Mouse (Mus musculus) intestine, embryonic 16.5 days (tissue): ENCODE measurements around the gene Rgs3. TPM values are rescaled to one million over a fixed set of nuclear protein-coding genes. Genes with fewer than 3 reads are reported as not detected.

Source experiments
- ATAC-seq: fragments of 200-750 bp; cut with Nextera tagmentation; 2 replicates; pipeline ENCODE4 v1.8.0; 2017; ENCODE audit warnings: moderate TSS enrichment, moderate library complexity
- H3K27ac ChIP-seq: fragments of 300-500 bp; sonication (generic); 2 replicates; pipeline ENCODE4 v1.5.1; 2014; ENCODE audit warnings: mild to moderate bottlenecking, low read length
- H3K27me3 ChIP-seq: fragments of 300-500 bp; sonication (generic); replicated peaks from 2 replicates; pipeline ENCODE4 v1.6.1; 2014; ENCODE audit warnings: low read length, control low read depth, mixed read lengths; ENCODE audit not compliant: control insufficient read depth, insufficient read depth
- H3K36me3 ChIP-seq: fragments of 300-500 bp; sonication (generic); 2 replicates; pipeline ENCODE4 v1.6.1; 2014; ENCODE audit warnings: low read length, control low read depth; ENCODE audit not compliant: control insufficient read depth, insufficient read depth
- H3K4me1 ChIP-seq: fragments of 300-500 bp; sonication (generic); 2 replicates; pipeline ENCODE4 v1.6.1; 2014; ENCODE audit warnings: low read length, control low read depth, mixed read lengths; ENCODE audit not compliant: control insufficient read depth, insufficient read depth
- H3K4me2 ChIP-seq: fragments of 300-500 bp; sonication (generic); 2 replicates; pipeline ENCODE4 v1.6.1; 2014; ENCODE audit warnings: low read depth, low read length, control low read depth
- H3K4me3 ChIP-seq: fragments of 300-500 bp; sonication (generic); 2 replicates; pipeline ENCODE4 v1.5.1; 2014; ENCODE audit warnings: mild to moderate bottlenecking, low read length
- H3K9ac ChIP-seq: fragments of 300-500 bp; sonication (generic); 2 replicates; pipeline ENCODE4 v1.6.1; 2014; ENCODE audit warnings: low read depth, low read length
- H3K9me3 ChIP-seq: fragments of 300-500 bp; sonication (generic); 2 replicates; pipeline ENCODE4 v1.6.1; 2016; ENCODE audit warnings: low read length, control low read depth; ENCODE audit not compliant: control insufficient read depth
- WGBS: fragments of 180-500 bp; shearing (Covaris S2); extraction: QIAGEN DNeasy Blood & Tissue Kit; methylation state at CpG from one replicate; pipeline ENCODE4 v1.1.7; 2014; 5-methylcytosine and 5-hydroxymethylcytosine counted together
- polyA plus RNA-seq: library from polyadenylated mRNA; unstranded; fragments of >200 nt; fragmentation: Nextera tagmentation; extraction: Ambion mirVana; gene quantifications from 2 replicates; pipeline ENCODE4 v1.2.1, GENCODE M21; 2015

Rgs3 gene
- polyA plus RNA-seq, 1 experiment from 2014 or later = 47.6 TPM

DNA sequence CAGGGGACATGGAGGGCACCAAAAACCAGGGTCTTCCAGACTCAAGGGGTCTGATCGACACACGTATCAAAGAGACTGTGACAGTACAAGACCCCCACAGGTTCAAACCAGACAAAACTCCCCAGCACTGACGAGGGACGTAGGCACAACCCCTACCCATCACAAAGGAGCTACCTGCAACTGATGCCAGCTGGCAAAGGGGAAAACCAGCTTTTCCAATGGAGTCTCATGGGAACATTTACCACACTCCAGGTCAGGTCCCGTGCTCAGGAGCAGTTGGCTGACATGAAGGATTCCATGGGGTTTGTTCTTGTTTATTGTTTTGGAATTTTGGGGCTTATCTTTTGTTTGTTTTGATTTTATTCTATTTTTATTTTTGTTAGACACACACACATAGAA is 181.4 kb downstream of the Rgs3 start:
- ATAC-seq = no peak
- H3K27me3 ChIP-seq = no peaks in the 10 kb centered on the region
- no peaks in the 10 kb centered on the region for H3K9me3 ChIP-seq
- no peak overlapping the region for H3K4me2 ChIP-seq
- no peak overlapping the region for H3K27ac ChIP-seq
- H3K4me1 ChIP-seq = peaks cover 43% of the 10 kb centered on the region
- no peak overlapping the region for H3K4me3 ChIP-seq
- H3K36me3 ChIP-seq = no peaks in the 10 kb centered on the region
- 87% methylated on average over 5 of the region's 5 CpGs for WGBS
- no peak overlapping the region for H3K9ac ChIP-seq

DNA sequence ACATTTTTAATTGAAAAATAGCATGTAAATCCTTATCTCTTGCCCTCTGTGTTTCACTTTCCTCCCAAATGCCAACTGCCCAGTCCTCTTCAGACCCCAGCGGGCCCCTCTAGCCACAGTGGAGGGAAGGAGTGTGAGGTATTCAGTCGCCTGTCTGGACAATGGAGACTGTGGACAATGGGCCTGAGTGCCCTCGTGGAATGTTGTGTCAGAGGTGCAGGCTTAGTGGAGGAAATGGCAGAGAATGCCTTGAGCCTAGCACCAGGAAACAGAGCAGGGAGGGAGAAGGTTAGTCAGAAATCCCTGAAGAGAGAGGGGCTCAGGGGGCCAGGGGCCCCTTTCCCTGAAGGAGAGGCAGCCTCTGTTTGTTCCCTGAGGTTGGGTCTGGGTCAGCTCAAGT is 182.0 kb downstream of the Rgs3 start:
- H3K4me2 ChIP-seq = no peak overlapping the region
- no peaks in the 10 kb centered on the region for H3K36me3 ChIP-seq
- peak overlapping the region; percentile 29; the same call in 1 of the 2 replicates for H3K27ac ChIP-seq
- no peak overlapping the region for H3K4me3 ChIP-seq
- peak overlapping the region; percentile 13; the same call in 1 of the 2 replicates for H3K9ac ChIP-seq
- WGBS = 39% methylated on average over 3 of the region's 3 CpGs
- no peaks in the 10 kb centered on the region for H3K9me3 ChIP-seq
- peaks cover 37% of the 10 kb centered on the region for H3K4me1 ChIP-seq
- no peak for ATAC-seq
- no peaks in the 10 kb centered on the region for H3K27me3 ChIP-seq

DNA sequence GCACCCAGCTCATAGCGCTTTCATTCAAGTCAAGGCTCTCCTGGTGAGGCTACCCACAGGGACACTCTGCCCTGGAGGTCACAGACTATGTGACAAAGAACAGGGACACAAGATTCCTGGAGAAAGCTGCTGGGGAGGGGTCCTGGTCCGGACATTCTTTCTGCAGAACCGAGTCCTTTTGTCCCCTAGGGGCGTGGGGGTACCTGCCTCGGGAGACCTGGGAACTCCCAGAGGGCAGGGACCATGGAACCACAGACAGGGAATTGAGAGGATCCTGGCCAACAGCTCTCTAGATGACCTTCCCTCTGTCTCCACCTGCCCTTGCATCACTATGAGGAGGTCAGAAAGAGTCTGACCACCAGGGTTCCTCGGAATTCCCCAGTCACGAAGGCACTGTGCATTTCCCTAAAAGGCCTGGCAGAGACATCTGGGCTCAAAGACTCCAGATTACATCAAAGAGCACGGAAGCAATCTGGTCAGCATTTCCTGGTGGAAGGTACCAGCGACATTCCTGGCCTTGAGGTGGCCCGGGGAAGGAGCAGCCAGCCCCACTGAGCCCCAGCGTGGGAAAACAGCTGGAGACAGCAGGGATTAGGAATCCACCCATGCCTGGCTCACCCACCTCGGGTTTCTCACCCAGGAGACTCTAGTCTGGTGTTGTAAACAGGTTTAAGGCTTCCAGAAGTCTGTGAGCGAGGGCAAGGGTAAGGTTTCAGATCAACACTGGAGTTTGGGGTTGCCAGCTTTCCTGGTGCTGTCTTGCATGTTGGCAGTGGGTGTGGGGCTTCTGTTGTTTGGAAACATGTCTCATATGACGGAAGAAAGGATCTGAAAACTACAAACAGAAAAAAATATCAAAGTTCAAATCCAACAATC is 183.5 kb downstream of the Rgs3 start:
- no peak overlapping the region for H3K27ac ChIP-seq
- 43% methylated on average over 14 of the region's 14 CpGs for WGBS
- no peaks in the 10 kb centered on the region for H3K27me3 ChIP-seq

DNA sequence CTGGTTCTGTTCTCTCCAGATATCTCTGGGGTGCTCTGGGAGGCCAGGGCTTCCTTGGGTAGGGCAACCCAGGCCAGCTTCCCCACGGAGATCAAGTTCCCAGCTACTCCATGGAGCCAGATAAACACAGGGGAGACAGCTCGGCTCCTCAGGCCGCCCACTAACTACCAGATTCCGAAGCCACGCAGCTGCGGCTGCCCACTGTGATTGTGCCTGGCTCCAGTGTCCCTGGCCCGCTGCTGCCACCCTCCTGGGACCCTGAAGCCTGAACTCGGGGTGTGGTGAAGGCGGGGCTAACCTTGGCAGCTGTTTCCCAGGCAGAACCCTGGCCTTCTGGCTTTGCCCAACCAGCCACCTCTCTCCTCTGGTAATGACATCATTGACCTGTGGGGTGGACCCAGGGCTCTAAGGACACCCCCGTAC is 184.9 kb downstream of the Rgs3 start:
- Histone ChIP-seq H3K4me3 (no peak overlapping the region), H3K9me3 (no peaks in the 10 kb centered on the region), H3K4me1 (peaks cover 25% of the 10 kb centered on the region), H3K27me3 (no peaks in the 10 kb centered on the region), H3K9ac (peak overlapping the region; percentile 33; the same call in 1 of the 2 replicates), H3K4me2 (no peak overlapping the region), H3K36me3 (no peaks in the 10 kb centered on the region), H3K27ac (peak overlapping the region; percentile 65; the same call in 1 of the 2 replicates)
- WGBS = 54% methylated on average over 10 of the region's 10 CpGs
- ATAC-seq = no peak

More for the DNA sequence above, 183.5 kb downstream of the Rgs3 start:
- H3K4me2 ChIP-seq = no peak overlapping the region
- no peaks in the 10 kb centered on the region for H3K36me3 ChIP-seq
- no peaks in the 10 kb centered on the region for H3K9me3 ChIP-seq
- H3K4me1 ChIP-seq = peaks cover 33% of the 10 kb centered on the region
- H3K9ac ChIP-seq = no peak overlapping the region
- H3K4me3 ChIP-seq = no peak overlapping the region
- no peak for ATAC-seq

DNA sequence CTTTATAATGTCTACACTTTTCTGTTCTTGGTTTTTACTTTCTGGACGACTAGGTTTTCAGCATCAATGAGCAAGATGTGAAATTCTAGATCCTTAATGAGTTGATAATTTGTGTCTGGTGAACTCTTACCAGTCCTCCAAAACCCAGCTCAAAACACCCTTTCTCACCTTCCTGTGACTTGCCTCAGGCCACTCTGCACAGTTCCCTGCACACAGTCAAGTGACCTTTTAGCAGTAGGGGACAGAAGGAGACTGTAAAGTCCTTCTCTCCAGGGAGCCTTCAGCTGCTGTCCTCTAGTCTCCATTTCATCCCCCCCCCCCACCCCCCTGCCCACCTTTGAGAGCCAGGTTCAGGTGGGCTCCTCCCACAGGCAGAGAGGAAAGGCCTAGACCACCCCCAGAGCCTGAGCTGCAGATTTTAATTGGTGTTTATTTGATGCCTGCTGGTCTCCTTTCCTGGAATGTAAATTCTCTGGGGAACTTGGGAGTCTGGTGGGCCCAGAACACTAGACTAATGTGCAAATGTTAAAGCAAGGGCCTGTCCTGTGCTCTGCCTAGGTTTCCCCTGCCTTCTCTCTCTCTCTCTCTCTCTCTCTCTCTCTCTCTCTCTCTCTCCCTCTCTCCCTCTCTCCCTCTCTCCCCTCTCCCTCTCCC is 185.5 kb downstream of the Rgs3 start:
- ATAC-seq = no peak
- Histone ChIP-seq H3K36me3 (no peaks in the 10 kb centered on the region), H3K9me3 (no peaks in the 10 kb centered on the region), H3K27ac (peak overlapping the region; percentile 65), H3K4me2 (no peak overlapping the region), H3K4me3 (no peak overlapping the region), H3K27me3 (no peaks in the 10 kb centered on the region), H3K9ac (no peak overlapping the region), H3K4me1 (peaks cover 25% of the 10 kb centered on the region)
- WGBS = 59% methylated on average over 1 of the region's 1 CpGs

Other genes with a start within 250 kb of the Rgs3 start
- gene Fkbp15, start 199.3 kb upstream of the Rgs3 start, polyA plus RNA-seq = 24.3 and 27.9 TPM in 2 replicates
- gene Slc31a1, start 199.1 kb upstream of the Rgs3 start, polyA plus RNA-seq = 127 and 149 TPM in 2 replicates
- 106 and 122 TPM in 2 replicates for gene Cdc26, start 151.2 kb upstream of the Rgs3 start, polyA plus RNA-seq
- 14.3 and 15.9 TPM in 2 replicates for gene Prpf4, start 151.1 kb upstream of the Rgs3 start, polyA plus RNA-seq
- not detected in 2 replicates for gene Rnf183, start 124.6 kb upstream of the Rgs3 start, polyA plus RNA-seq
- gene Wdr31, start 89.0 kb upstream of the Rgs3 start, polyA plus RNA-seq = 5.1 and 7.3 TPM in 2 replicates
- gene Bspry, start 79.8 kb upstream of the Rgs3 start, polyA plus RNA-seq = 29.9 and 31.6 TPM in 2 replicates
- 115 and 118 TPM in 2 replicates for gene Hdhd3, start 56.4 kb upstream of the Rgs3 start, polyA plus RNA-seq
- 189 and 191 TPM in 2 replicates for gene Alad, start 39.9 kb upstream of the Rgs3 start, polyA plus RNA-seq
- 57.5 and 67.5 TPM in 2 replicates for gene Pole3, start 34.8 kb upstream of the Rgs3 start, polyA plus RNA-seq
- 0.15 and 0.33 TPM in 2 replicates for gene 4933430I17Rik, start 34.5 kb upstream of the Rgs3 start, polyA plus RNA-seq